Mouse (Mus musculus) ES-E14 (cell line): Measurements from ENCODE around the gene Cdipt.

Experiments
- MAFK ChIP-seq: IDR thresholded peaks from 2 replicates; pipeline ENCODE4 v1.6.1; 2014; ENCODE audit warnings: mild to moderate bottlenecking, low read depth, low read length, inconsistent platforms; ENCODE audit not compliant: insufficient read depth
- ZC3H11A ChIP-seq: IDR thresholded peaks from 2 replicates; pipeline ENCODE4 v1.6.1; 2012; ENCODE audit warnings: low read depth, mild to moderate bottlenecking, inconsistent platforms, low read length, borderline replicate concordance

- TF ChIP-seq ZC3H11A (no peak), MAFK (no peak)
Observed at GRCm38 (mm10) chr7:127020491-127020890, 44.8 kb downstream of the Cdipt start.
